Mouse (Mus musculus) cortical plate, adult 2 months (tissue): ENCODE measurements around the gene Gjb1.

Experiments
- CTCF ChIP-seq: fragments of 200-500 bp; IDR thresholded peaks from 2 replicates; pipeline ENCODE4 v1.5.1; 2011; ENCODE audit warnings: mild to moderate bottlenecking, control low read depth, low read length; ENCODE audit not compliant: insufficient read depth; ENCODE audit errors: extremely low read depth
- POLR2A ChIP-seq: fragments of 200-500 bp; IDR thresholded peaks from 2 replicates; pipeline ENCODE4 v1.6.1; 2011; ENCODE audit warnings: mild to moderate bottlenecking, low read length, control low read depth; ENCODE audit not compliant: insufficient read depth; ENCODE audit errors: extremely low read depth

DNA sequence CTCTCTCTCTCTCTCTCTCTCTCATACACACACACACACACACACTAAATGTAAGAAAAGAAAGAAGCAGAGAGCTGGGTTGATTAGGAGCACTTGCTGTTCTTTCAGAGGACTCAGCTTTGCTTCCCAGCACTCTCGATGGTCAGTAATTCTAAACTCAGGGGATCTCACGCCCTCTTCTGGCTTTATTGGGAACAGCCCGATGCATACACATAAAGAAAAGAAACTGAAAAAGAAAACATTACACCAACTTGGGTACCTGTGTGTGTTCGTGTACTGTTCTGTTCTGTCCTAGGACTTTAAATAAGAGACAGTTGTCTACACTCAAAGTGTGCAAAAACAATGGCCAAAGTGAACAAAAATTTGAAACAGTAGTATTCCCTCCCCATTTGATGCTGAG is 37.5 kb upstream of the Gjb1 start:
- TF ChIP-seq POLR2A (no peak), CTCF (no peak)
